Mouse (Mus musculus) limb, embryonic 12.5 days (tissue): ENCODE data around the gene Svep1. TPM values are rescaled to one million over a fixed set of nuclear protein-coding genes. Genes with fewer than 3 reads are reported as not detected.

Experiments
- ATAC-seq: fragments of 200-750 bp; cut with Nextera tagmentation; 2 replicates; pipeline ENCODE4 v1.8.0; 2017; ENCODE audit warnings: low read depth, moderate TSS enrichment; ENCODE audit not compliant: insufficient number of reproducible peaks, insufficient read depth, low FRiP score, low TSS enrichment
- H3K27ac ChIP-seq: fragments of 300-500 bp; sonication (generic); 2 replicates; pipeline ENCODE4 v1.5.1; 2016; ENCODE audit warnings: mild to moderate bottlenecking, moderate library complexity
- H3K27me3 ChIP-seq: fragments of 300-500 bp; sonication (generic); 2 replicates; pipeline ENCODE4 v1.6.1; 2016; ENCODE audit warnings: mild to moderate bottlenecking, moderate library complexity
- H3K36me3 ChIP-seq: fragments of 300-500 bp; sonication (generic); 2 replicates; pipeline ENCODE4 v1.6.1; 2016; ENCODE audit warnings: mild to moderate bottlenecking, moderate library complexity
- H3K4me1 ChIP-seq: fragments of 300-500 bp; sonication (generic); replicated peaks from 2 replicates; pipeline ENCODE4 v1.6.1; 2016
- H3K4me2 ChIP-seq: fragments of 300-500 bp; sonication (generic); 2 replicates; pipeline ENCODE4 v1.6.1; 2016; ENCODE audit warnings: mild to moderate bottlenecking, moderate library complexity
- H3K4me3 ChIP-seq: fragments of 300-500 bp; sonication (generic); replicated peaks from 2 replicates; pipeline ENCODE4 v1.5.1; 2016; ENCODE audit warnings: mild to moderate bottlenecking
- H3K9ac ChIP-seq: fragments of 300-500 bp; sonication (generic); replicated peaks from 2 replicates; pipeline ENCODE4 v1.6.1; 2016; ENCODE audit warnings: mild to moderate bottlenecking, moderate library complexity
- H3K9me3 ChIP-seq: fragments of 300-500 bp; sonication (generic); 2 replicates; pipeline ENCODE4 v1.6.1; 2016; ENCODE audit warnings: mild to moderate bottlenecking, moderate library complexity
- WGBS: fragments of 180-500 bp; shearing (Covaris S2); methylation state at CpG from one replicate; pipeline ENCODE4 v1.1.7; 2016; 5-methylcytosine and 5-hydroxymethylcytosine counted together
- polyA plus RNA-seq: library from polyadenylated mRNA; unstranded; fragments of >200 nt; fragmentation: Nextera tagmentation; extraction: Ambion mirVana; gene quantifications from 2 replicates; pipeline ENCODE4 v1.2.1, GENCODE M21; 2016

Svep1 gene
- polyA plus RNA-seq, 1 experiment from 2014 or later, result 3.9 TPM

DNA sequence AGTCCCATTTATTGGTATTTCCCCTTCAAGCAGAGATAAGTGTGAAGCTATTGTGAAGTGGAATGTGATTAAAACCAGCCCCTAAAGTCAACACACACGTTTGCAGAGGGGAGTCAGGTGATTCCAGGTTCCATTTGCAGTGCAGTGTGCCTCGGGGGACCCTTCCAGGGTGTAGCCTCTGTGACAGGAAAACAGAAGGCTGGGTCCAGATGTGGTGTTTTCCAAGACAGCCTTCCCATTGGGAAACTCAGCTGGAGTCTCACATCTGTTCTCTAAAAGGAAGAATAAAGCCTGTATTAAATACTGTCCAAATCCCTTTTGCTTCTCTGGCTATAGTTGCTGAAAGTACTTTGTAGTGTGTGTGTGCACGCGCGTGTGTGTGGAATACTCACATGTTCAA lies 152.2 kb downstream of the Svep1 start:
- Histone ChIP-seq H3K9ac (no peak overlapping the region), H3K4me3 (no peak overlapping the region), H3K27me3 (no peaks in the 10 kb centered on the region), H3K4me1 (0 out of 2 replicates have a peak, but pooled peaks cover 4% of the 10 kb centered on the region), H3K36me3 (no peaks in the 10 kb centered on the region), H3K27ac (no peak overlapping the region), H3K9me3 (no peaks in the 10 kb centered on the region), H3K4me2 (no peak overlapping the region)
- ATAC-seq, result no peak
- 61% methylated on average over 5 of the region's 5 CpGs for WGBS

DNA sequence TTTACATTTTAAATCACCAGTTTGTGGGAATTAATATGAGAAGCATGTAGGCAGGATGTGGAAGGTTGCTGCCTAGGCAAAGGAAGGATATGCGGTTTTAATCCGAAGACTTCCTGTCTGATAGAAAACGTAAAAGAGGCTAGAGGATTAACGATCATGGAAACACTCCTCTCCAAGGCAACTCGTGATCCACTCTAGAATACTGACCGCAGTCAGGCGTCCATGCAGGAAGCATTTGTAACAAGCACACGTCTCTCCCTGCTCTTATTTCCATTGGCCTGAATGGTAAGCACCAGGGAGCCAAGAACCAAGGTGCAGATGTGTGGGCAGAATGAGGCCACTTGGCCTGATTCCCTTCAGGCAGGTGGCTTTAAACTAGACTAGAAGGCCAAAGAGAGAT lies 155.9 kb downstream of the Svep1 start:
- 0 out of 2 replicates have a peak, but pooled peaks cover 4% of the 10 kb centered on the region for H3K4me1 ChIP-seq
- H3K9me3 ChIP-seq, result no peaks in the 10 kb centered on the region
- no peak overlapping the region for H3K9ac ChIP-seq
- H3K27ac ChIP-seq, result no peak overlapping the region
- H3K4me2 ChIP-seq, result no peak overlapping the region
- 67% methylated on average over 8 of the region's 8 CpGs for WGBS
- ATAC-seq, result no peak
- H3K36me3 ChIP-seq, result no peaks in the 10 kb centered on the region
- H3K27me3 ChIP-seq, result no peaks in the 10 kb centered on the region
- no peak overlapping the region for H3K4me3 ChIP-seq

GRCm38 (mm10) chr4:58050276-58050675 lies 156.4 kb downstream of the Svep1 start:
- WGBS, result 82% methylated on average over 8 of the region's 8 CpGs
- no peak overlapping the region for H3K9ac ChIP-seq
- no peak overlapping the region for H3K4me3 ChIP-seq
- H3K27ac ChIP-seq, result no peak overlapping the region
- H3K4me2 ChIP-seq, result no peak overlapping the region
- no peaks in the 10 kb centered on the region for H3K27me3 ChIP-seq
- H3K36me3 ChIP-seq, result no peaks in the 10 kb centered on the region
- H3K4me1 ChIP-seq, result 0 out of 2 replicates have a peak, but pooled peaks cover 4% of the 10 kb centered on the region
- H3K9me3 ChIP-seq, result no peaks in the 10 kb centered on the region
- ATAC-seq, result no peak

DNA sequence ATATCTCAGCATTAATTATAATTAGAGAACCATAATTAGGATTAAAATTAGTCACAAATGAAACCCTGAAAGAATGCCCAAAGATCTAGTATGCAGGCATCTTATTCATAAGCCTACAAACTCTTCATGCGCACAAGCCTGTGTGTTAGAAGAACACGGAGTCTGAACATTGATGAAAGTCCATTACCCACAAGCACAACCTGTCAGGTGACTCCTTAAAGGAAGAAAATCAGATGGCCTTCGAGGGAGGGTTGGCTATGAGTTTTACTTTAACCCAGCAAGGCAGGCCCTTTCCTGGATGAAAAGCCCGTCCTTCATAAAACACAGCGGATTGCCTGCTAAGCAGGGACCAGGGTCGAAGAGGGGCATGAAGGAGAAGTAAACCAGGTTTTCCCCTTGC lies 161.8 kb downstream of the Svep1 start:
- Histone ChIP-seq H3K4me3 (no peak overlapping the region), H3K9ac (no peak overlapping the region), H3K9me3 (no peaks in the 10 kb centered on the region), H3K36me3 (no peaks in the 10 kb centered on the region), H3K4me2 (no peak overlapping the region), H3K4me1 (no peaks in the 10 kb centered on the region), H3K27me3 (no peaks in the 10 kb centered on the region), H3K27ac (no peak overlapping the region)
- 88% methylated on average over 6 of the region's 6 CpGs for WGBS
- ATAC-seq, result no peak

- Histone ChIP-seq H3K4me3 (no peak overlapping the region), H3K27ac (no peak overlapping the region), H3K27me3 (no peaks in the 10 kb centered on the region), H3K9ac (no peak overlapping the region), H3K36me3 (no peaks in the 10 kb centered on the region), H3K4me1 (no peaks in the 10 kb centered on the region), H3K9me3 (no peaks in the 10 kb centered on the region), H3K4me2 (no peak overlapping the region)
- ATAC-seq, result no peak
- WGBS, result 93% methylated on average over 3 of the region's 3 CpGs
Measured at GRCm38 (mm10) chr4:58044356-58044755, 162.3 kb downstream of the Svep1 start.

GRCm38 (mm10) chr4:58040093-58040492 lies 166.6 kb downstream of the Svep1 start:
- 89% methylated on average over 2 of the region's 2 CpGs for WGBS
- Histone ChIP-seq H3K4me1 (no peaks in the 10 kb centered on the region), H3K4me3 (no peak overlapping the region), H3K27me3 (no peaks in the 10 kb centered on the region), H3K27ac (no peak overlapping the region), H3K4me2 (no peak overlapping the region), H3K36me3 (no peaks in the 10 kb centered on the region), H3K9ac (no peak overlapping the region), H3K9me3 (no peaks in the 10 kb centered on the region)
- no peak for ATAC-seq

DNA sequence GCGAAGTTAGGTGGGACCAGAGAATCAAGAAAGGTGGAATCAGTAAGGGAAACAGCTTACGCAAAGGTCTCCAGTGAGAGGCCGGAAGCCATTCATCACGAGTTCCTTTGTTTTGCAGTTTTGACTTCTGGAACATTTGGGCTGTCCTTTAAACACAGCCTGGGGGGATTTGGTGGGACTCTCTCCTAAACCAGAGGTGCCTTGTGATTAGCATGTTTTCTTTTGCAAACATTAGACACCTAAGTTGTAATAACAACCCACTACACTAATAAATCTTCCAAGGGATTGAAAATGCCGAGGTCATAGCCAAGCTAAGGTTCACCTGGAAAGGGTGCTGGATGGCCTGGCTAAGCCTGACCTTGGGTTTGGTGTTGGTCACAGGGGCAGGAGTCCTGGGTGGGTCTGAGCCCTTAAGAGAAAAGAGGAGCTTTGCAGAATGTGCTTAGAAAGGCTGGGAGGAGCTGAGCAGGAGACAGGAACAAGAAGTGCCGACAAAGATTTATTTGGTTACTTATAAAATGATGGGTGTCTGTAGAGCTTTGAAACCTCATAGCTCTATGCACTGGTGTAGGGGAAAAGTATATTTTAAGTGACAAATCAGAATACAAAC lies 169.5 kb downstream of the Svep1 start:
- Histone ChIP-seq H3K4me1 (peaks cover 10% of the 10 kb centered on the region; the same call in 1 of the 2 replicates), H3K27me3 (no peaks in the 10 kb centered on the region), H3K4me2 (no peak overlapping the region), H3K9ac (no peak overlapping the region), H3K4me3 (no peak overlapping the region), H3K9me3 (no peaks in the 10 kb centered on the region), H3K36me3 (no peaks in the 10 kb centered on the region), H3K27ac (no peak overlapping the region)
- 71% methylated on average over 6 of the region's 6 CpGs for WGBS
- ATAC-seq, result no peak

DNA sequence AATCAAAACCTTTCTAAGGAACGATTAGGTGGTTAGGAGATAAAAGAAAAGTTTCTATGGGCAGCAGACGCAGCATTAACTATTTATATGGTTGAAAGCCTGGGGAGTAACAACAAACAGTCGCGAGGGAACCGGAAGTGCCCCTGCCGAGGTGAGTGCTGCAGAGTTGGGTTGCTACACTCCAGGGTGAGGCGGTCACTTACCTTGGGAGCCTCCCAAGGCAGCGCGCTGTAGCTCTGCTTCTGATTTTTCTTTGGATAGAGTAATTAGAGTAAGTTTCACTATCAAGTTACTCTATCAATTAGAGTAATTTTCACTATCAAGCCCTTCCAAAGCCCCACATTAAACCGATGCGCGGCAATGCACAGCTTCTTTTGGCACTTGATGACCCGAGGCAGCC lies 172.0 kb downstream of the Svep1 start:
- H3K4me2 ChIP-seq, result peak overlapping the region; percentile 46
- H3K27me3 ChIP-seq, result no peaks in the 10 kb centered on the region
- ATAC-seq, result no peak
- H3K27ac ChIP-seq, result no peak overlapping the region
- H3K9ac ChIP-seq, result no peak overlapping the region
- WGBS, result 48% methylated on average over 13 of the region's 13 CpGs
- H3K9me3 ChIP-seq, result no peaks in the 10 kb centered on the region
- H3K4me3 ChIP-seq, result peak overlapping the region; percentile 16
- H3K4me1 ChIP-seq, result peaks cover 10% of the 10 kb centered on the region; the same call in 1 of the 2 replicates
- no peaks in the 10 kb centered on the region for H3K36me3 ChIP-seq

DNA sequence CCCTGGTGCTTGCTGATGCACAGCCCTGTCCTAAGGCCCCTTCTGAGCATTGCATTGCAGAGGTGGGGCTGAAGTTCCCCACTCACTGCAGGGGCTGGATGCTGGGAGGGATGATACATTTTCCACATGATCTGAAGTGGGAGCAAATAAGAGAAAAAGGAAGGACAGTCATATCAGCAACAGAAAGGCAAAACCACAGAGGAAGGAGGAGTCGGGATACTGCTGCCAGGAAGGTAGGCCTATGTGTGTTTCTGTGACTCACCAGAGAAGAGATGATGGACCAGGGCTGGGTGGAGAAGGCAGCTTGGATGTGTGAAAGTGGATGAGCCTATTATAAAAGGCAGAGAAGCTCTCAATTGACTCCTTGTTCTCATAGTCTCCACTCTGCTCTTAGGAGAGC lies 173.9 kb downstream of the Svep1 start:
- Histone ChIP-seq H3K4me1 (peaks cover 10% of the 10 kb centered on the region; the same call in 1 of the 2 replicates), H3K4me2 (no peak overlapping the region), H3K36me3 (no peaks in the 10 kb centered on the region), H3K27ac (no peak overlapping the region), H3K9ac (no peak overlapping the region), H3K4me3 (no peak overlapping the region), H3K9me3 (no peaks in the 10 kb centered on the region), H3K27me3 (no peaks in the 10 kb centered on the region)
- ATAC-seq, result no peak
- 86% methylated on average over 1 of the region's 1 CpGs for WGBS

DNA sequence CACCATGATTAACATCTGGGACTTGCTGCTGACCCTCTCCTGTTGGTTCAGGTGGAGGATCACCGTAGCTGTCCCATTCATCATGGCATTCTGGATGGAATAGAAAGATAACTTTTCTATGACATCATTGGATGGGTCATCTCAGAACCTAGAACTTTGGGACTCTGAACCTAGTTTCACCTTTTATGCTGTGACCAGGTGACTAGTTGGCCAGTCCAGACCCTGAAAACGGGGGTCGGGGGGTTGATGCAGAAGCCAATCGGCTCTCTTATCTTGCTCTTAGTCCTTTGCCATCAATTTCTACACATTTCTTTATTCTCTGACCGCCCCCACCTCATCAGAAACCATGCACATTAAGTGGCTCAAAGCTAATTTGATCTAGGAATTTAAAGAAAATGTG lies 197.6 kb downstream of the Svep1 start, which contains the start of gene Txndc8:
Txndc8 (minus strand) TSS at position 101 of the 400 bp plus-strand sequence.
- Histone ChIP-seq H3K4me1 (no peaks in the 10 kb centered on the region), H3K9me3 (no peaks in the 10 kb centered on the region), H3K36me3 (no peaks in the 10 kb centered on the region), H3K27me3 (no peaks in the 10 kb centered on the region), H3K4me2 (no peak within 1 kb of the TSS), H3K4me3 (no peak within 1 kb of the TSS), H3K27ac (no peak within 1 kb of the TSS), H3K9ac (no peak within 1 kb of the TSS)
- no peak for ATAC-seq
- WGBS, result 88% methylated on average over 5 of the region's 5 CpGs

DNA sequence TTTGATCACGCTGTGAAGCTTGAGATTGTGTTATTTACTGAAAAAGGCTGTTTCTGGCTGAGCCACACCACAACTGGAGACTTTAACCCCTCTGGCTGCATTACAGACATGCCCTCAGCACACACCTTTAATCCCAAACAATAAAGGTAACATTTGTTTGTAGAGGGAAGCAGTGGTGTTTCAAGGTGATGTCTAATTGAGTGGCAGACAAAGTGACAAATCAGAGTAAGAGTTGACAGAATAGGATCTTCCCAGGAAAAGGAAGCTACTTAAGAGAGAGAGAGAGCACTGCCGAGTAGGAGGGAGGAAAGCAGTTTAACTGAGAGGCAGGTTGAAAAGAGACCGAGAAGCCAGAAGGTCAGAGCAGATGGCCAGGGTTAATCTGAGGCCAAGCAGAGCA lies 203.2 kb downstream of the Svep1 start:
- no peaks in the 10 kb centered on the region for H3K36me3 ChIP-seq
- no peak overlapping the region for H3K27ac ChIP-seq
- WGBS, result 52% methylated on average over 3 of the region's 3 CpGs
- no peak overlapping the region for H3K4me3 ChIP-seq
- no peaks in the 10 kb centered on the region for H3K4me1 ChIP-seq
- no peak overlapping the region for H3K4me2 ChIP-seq
- no peak for ATAC-seq
- no peak overlapping the region for H3K9ac ChIP-seq
- no peaks in the 10 kb centered on the region for H3K27me3 ChIP-seq
- no peaks in the 10 kb centered on the region for H3K9me3 ChIP-seq
